Mouse (Mus musculus) heart, embryonic 16.5 days (tissue): ENCODE measurements around the gene Mgll. TPM values are rescaled to one million over a fixed set of nuclear protein-coding genes. Genes with fewer than 3 reads are reported as not detected.

Source experiments
- ATAC-seq: fragments of 200-750 bp; cut with Nextera tagmentation; replicated peaks from 2 replicates; pipeline ENCODE4 v1.8.0; 2017; ENCODE audit warnings: moderate number of reproducible peaks; ENCODE audit not compliant: insufficient read depth, low FRiP score; ENCODE audit errors: extremely low read depth
- H3K27ac ChIP-seq: fragments of 300-500 bp; sonication (generic); 2 replicates; pipeline ENCODE4 v1.5.1; 2014; ENCODE audit warnings: mild to moderate bottlenecking, low read length, control low read depth, moderate library complexity
- H3K27me3 ChIP-seq: fragments of 300-500 bp; sonication (generic); 2 replicates; pipeline ENCODE4 v1.6.1; 2014; ENCODE audit warnings: low read length, mixed read lengths; ENCODE audit not compliant: control insufficient read depth, insufficient read depth
- H3K36me3 ChIP-seq: fragments of 300-500 bp; sonication (generic); 2 replicates; pipeline ENCODE4 v1.6.1; 2014; ENCODE audit not compliant: control insufficient read depth, insufficient read depth
- H3K4me1 ChIP-seq: fragments of 300-500 bp; sonication (generic); 2 replicates; pipeline ENCODE4 v1.6.1; 2014; ENCODE audit warnings: low read length, mixed read lengths; ENCODE audit not compliant: control insufficient read depth, insufficient read depth
- H3K4me2 ChIP-seq: fragments of 300-500 bp; sonication (generic); 2 replicates; pipeline ENCODE4 v1.6.1; 2014; ENCODE audit warnings: low read depth, mild to moderate bottlenecking, control low read depth, low read length
- H3K4me3 ChIP-seq: fragments of 300-500 bp; sonication (generic); 2 replicates; pipeline ENCODE4 v1.5.1; 2014; ENCODE audit warnings: mild to moderate bottlenecking, control low read depth, low read length
- H3K9ac ChIP-seq: fragments of 300-500 bp; sonication (generic); 2 replicates; pipeline ENCODE4 v1.6.1; 2014; ENCODE audit warnings: low read length, control low read depth
- H3K9me3 ChIP-seq: fragments of 300-500 bp; sonication (generic); replicated peaks from 2 replicates; pipeline ENCODE4 v1.6.1; 2016; ENCODE audit warnings: low read length; ENCODE audit not compliant: control insufficient read depth
- WGBS: fragments of 180-500 bp; shearing (Covaris S2); extraction: QIAGEN DNeasy Blood & Tissue Kit; methylation state at CpG from one replicate; pipeline ENCODE4 v1.1.7; 2014; 5-methylcytosine and 5-hydroxymethylcytosine counted together
- polyA plus RNA-seq: library from polyadenylated mRNA; unstranded; fragments of >200 nt; fragmentation: Nextera tagmentation; extraction: Ambion mirVana; gene quantifications from 2 replicates; pipeline ENCODE4 v1.2.1, GENCODE M21; 2015

The Mgll gene
- polyA plus RNA-seq, 1 experiment from 2014 or later, result 54.0 TPM

DNA sequence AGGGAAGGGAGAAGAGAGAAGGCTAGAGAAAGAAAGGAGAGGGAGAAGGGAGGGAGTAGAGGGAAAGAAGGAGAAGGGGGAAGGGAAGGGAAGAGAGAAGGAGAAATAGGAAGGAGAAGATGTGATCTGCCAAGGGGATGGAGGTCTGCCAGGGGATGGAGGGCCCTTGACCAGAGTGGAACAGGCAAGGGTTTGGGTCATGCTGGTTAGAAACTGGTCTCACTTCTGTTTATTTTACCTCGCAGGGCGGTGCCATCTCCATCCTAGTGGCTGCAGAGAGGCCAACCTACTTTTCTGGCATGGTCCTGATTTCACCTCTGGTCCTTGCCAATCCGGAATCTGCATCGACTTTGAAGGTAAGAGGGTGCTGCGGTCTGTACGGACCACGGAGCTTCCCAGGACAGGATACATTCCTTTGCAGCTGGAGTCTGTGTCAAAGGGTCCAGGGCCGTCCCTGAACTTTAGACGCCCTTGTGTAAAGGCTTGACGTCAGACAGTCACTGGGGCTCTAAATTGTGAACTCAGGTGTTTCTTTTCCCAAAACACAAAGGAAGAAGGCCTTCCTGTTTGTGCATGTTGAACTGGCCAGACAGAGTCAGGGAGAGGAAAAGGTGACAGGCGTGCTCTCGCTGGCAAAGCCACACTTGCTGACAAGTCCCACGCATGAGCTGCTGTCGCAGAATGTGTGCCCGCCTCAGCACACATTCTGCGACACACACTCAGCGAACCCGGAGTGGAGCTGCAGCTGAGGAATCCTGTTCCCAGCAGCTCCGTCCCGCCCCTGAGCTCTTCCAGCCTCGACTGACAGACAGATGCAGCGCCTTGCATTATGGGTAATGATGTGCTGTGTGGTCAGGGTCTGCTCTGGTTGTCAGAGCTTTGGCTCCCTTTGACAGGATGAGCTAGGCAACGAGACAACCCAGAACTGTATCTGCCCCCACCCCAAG is 85.2 kb downstream of the Mgll start:
- no peak overlapping the region for H3K27ac ChIP-seq
- WGBS, result 43% methylated on average over 23 of the region's 23 CpGs
- 0 out of 2 replicates have a peak, but pooled peaks have one; percentile 15 for ATAC-seq

DNA sequence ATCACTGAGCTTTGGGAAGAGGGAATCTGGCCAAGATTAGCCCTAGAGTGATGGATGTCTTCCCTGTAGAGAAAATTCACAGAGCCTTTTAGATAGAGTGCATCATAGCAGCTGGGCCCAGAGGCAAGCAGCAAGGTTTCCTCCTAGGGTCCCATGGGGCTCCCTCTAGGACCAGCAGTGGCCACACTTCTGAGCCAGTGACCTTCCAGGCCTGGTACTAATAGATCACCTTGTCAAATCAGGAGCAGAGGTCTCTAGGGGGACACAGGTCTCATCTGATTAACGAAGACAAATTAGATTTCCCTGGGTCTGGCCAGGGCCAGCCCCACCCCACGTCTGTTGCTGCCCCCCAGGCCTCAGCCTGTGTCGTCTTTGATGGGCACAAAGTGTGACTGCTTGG is 86.1 kb downstream of the Mgll start:
- Histone ChIP-seq H3K36me3 (no peaks in the 10 kb centered on the region), H3K4me3 (no peak overlapping the region), H3K27ac (0 out of 2 replicates have a peak overlapping the region, but pooled peaks have one; percentile 11), H3K4me1 (peaks cover 17% of the 10 kb centered on the region), H3K9me3 (no peaks in the 10 kb centered on the region), H3K27me3 (no peaks in the 10 kb centered on the region), H3K9ac (no peak overlapping the region), H3K4me2 (no peak overlapping the region)
- WGBS, result 77% methylated on average over 3 of the region's 3 CpGs
- ATAC-seq, result no peak

More for the DNA sequence above, 85.2 kb downstream of the Mgll start:
- no peaks in the 10 kb centered on the region for H3K36me3 ChIP-seq
- H3K4me1 ChIP-seq, result peaks cover 17% of the 10 kb centered on the region
- no peaks in the 10 kb centered on the region for H3K27me3 ChIP-seq
- H3K4me3 ChIP-seq, result no peak overlapping the region
- H3K9me3 ChIP-seq, result no peaks in the 10 kb centered on the region
- no peak overlapping the region for H3K4me2 ChIP-seq
- H3K9ac ChIP-seq, result no peak overlapping the region

DNA sequence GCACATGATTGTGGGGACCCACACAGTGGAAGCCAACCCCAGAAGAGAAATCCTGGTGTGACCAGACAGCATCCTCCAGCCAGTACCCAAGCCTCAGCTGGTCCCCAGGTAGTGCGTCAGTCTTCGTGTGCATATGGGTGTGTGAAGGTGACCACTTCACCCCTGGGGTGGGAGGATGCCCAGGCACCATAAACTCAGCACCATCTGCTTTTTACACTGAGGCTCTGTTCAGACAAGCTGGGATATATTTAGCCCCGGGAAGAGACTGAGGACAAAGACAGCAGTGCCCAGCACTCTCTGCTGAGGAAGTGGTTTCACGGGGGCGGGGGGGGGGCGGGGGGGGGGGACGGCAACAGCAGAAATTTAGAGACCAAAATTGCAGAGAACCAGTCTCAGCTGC is 87.2 kb downstream of the Mgll start:
- H3K9me3 ChIP-seq, result no peaks in the 10 kb centered on the region
- H3K4me2 ChIP-seq, result no peak overlapping the region
- no peak overlapping the region for H3K4me3 ChIP-seq
- H3K4me1 ChIP-seq, result peaks cover 17% of the 10 kb centered on the region
- ATAC-seq, result peak; percentile 50; the same call in 1 of the 2 replicates
- no peaks in the 10 kb centered on the region for H3K36me3 ChIP-seq
- H3K9ac ChIP-seq, result no peak overlapping the region
- peak overlapping the region; percentile 61 for H3K27ac ChIP-seq
- 25% methylated on average over 4 of the region's 7 CpGs for WGBS
- no peaks in the 10 kb centered on the region for H3K27me3 ChIP-seq

DNA sequence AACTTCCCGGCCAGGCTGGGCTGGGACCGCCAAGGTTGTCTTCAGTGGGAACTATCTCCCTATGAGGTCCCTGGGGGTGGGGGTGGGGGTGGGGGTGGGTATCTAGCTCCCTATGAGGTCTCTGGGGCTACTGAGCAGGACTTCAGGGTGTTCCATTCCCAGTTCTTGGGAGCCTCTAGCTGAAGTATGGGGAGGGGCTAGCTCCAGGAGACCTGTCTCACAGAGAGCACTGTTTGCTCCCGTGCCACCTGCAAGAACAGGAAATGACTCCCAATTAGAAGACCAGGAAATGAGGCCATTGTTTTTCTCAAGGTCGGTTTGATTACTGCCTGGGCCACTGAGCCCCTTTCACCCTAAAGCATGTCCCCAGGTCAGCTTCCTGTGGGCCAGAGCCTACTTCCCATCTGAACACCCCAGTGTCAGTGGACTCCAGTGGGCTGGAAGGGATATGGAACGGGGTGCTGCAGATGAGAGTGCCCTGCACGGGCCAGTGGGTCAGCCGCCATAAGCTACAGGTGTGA is 87.7 kb downstream of the Mgll start:
- peaks cover 17% of the 10 kb centered on the region for H3K4me1 ChIP-seq
- H3K27ac ChIP-seq, result peak overlapping the region; percentile 47
- no peak overlapping the region for H3K9ac ChIP-seq
- WGBS, result 47% methylated on average over 7 of the region's 7 CpGs
- no peak overlapping the region for H3K4me2 ChIP-seq
- no peak for ATAC-seq
- H3K27me3 ChIP-seq, result no peaks in the 10 kb centered on the region
- no peaks in the 10 kb centered on the region for H3K9me3 ChIP-seq
- no peak overlapping the region for H3K4me3 ChIP-seq
- H3K36me3 ChIP-seq, result no peaks in the 10 kb centered on the region

DNA sequence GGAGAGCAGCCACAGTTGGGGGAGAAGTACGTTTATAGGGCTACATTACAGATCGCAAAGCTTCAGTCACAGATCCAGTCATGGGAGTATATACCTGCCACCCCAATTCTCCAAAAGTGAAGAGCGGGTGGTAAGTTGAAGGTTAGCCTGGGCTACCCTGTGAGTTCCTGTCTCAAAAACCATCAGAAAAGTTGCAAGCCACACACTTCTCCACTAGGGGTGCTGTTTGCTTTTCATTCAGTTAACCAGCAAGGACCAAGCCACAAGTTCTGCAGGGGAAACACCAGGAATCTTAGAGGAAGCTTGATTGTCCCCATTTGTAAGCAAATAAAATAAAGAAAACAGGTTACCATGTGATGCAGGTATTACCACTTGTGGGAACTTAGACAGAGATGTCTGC is 88.7 kb downstream of the Mgll start:
- Histone ChIP-seq H3K36me3 (no peaks in the 10 kb centered on the region), H3K4me1 (peaks cover 17% of the 10 kb centered on the region), H3K9ac (no peak overlapping the region), H3K4me3 (no peak overlapping the region), H3K27ac (no peak overlapping the region), H3K9me3 (no peaks in the 10 kb centered on the region), H3K27me3 (no peaks in the 10 kb centered on the region), H3K4me2 (no peak overlapping the region)
- ATAC-seq, result no peak
- 66% methylated on average over 3 of the region's 3 CpGs for WGBS

DNA sequence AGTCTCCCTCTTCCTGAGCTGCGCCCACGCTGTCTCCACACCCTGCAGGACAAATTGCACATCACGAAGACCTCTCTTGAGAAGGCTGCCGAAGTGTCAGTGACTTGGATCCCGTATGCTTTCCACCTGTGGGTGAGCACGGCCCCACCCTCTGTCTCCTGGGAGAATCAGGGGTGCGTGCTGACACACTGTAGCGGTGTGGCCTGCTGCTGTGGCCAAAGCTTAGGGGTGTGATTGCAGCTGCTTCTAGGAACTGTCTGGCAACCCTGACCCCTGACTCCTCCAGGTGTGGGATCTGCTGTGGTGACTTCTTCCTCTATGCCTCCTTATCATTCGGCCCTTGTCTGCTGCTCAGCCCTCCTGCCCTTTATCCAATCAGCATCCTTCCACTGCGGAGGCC is 89.6 kb downstream of the Mgll start:
- Histone ChIP-seq H3K27me3 (no peaks in the 10 kb centered on the region), H3K4me3 (no peak overlapping the region), H3K9me3 (no peaks in the 10 kb centered on the region), H3K36me3 (no peaks in the 10 kb centered on the region), H3K9ac (no peak overlapping the region), H3K27ac (no peak overlapping the region), H3K4me1 (peaks cover 17% of the 10 kb centered on the region), H3K4me2 (no peak overlapping the region)
- WGBS, result 73% methylated on average over 10 of the region's 10 CpGs
- ATAC-seq, result no peak

DNA sequence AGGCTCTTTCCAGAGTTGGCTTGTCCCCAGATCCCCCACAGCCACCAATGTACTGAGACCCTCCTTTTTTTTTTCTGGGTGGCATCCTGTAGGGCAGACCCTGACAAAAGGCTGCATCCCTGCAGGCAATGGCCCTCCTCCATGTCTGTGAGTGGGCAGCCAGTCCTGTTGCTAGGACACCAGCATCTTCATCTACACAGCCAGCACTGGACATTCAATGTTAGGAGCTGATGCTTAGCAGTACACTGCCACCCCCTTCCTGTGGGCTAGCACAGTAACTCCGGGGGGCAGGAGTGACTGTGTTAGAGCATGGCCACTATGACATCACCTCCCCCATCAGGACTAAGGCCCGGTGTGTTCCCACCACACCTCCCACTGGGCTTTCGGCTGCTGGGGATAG is 90.8 kb downstream of the Mgll start:
- 0 out of 2 replicates have a peak, but pooled peaks cover 2% of the 10 kb centered on the region for H3K9me3 ChIP-seq
- no peak overlapping the region for H3K4me3 ChIP-seq
- no peak overlapping the region for H3K9ac ChIP-seq
- no peak overlapping the region for H3K4me2 ChIP-seq
- ATAC-seq, result no peak
- peaks cover 16% of the 10 kb centered on the region for H3K4me1 ChIP-seq
- no peaks in the 10 kb centered on the region for H3K27me3 ChIP-seq
- no peaks in the 10 kb centered on the region for H3K36me3 ChIP-seq
- no peak overlapping the region for H3K27ac ChIP-seq
- 75% methylated on average over 3 of the region's 3 CpGs for WGBS

DNA sequence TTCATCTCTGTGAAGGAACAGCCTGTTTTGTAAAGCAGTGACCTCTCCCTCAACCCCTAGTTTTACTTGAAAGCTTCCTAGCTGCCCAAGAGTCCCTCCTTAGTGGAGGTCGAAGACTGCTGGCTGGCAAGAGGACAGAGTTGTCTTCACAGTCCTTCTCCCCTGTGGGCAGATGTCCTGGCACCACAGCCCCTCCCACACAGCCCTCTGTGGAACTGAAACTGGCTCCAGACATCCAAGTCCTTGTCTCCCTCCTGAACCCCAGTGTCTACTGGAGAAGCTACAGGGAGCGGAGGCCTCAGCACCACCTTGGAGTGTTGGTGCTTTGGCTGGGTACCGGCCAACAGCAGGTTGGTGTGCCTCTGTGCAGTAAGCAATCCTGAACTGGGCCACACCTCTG is 91.3 kb downstream of the Mgll start:
- Histone ChIP-seq H3K9me3 (0 out of 2 replicates have a peak, but pooled peaks cover 2% of the 10 kb centered on the region), H3K4me3 (no peak overlapping the region), H3K27me3 (no peaks in the 10 kb centered on the region), H3K36me3 (no peaks in the 10 kb centered on the region), H3K9ac (no peak overlapping the region), H3K4me1 (peaks cover 16% of the 10 kb centered on the region), H3K27ac (no peak overlapping the region), H3K4me2 (no peak overlapping the region)
- 78% methylated on average over 3 of the region's 3 CpGs for WGBS
- ATAC-seq, result no peak

DNA sequence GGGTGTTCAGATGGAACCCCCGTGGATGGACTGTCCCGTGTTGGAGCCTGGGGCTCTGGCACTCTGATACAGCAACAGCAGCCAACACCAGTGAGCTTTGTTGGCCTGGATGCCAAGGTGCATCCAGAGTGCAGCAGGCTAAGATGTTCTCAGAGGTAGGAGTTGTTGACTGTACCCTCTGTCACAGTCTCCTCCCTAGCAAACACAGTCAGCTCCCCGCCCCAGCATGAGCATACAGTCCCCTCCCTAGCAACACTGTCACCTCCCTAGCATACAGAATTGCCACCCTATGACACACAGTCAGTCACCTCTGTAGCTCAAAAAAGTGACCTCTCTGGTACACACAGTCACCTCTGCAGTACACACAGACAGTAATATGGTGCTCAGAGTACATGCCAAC is 92.7 kb downstream of the Mgll start:
- Histone ChIP-seq H3K9me3 (0 out of 2 replicates have a peak, but pooled peaks cover 2% of the 10 kb centered on the region), H3K4me1 (peaks cover 9% of the 10 kb centered on the region; the same call in 1 of the 2 replicates), H3K27ac (no peak overlapping the region), H3K27me3 (no peaks in the 10 kb centered on the region), H3K9ac (no peak overlapping the region), H3K4me3 (no peak overlapping the region), H3K36me3 (no peaks in the 10 kb centered on the region), H3K4me2 (no peak overlapping the region)
- no peak for ATAC-seq
- WGBS, result 81% methylated on average over 3 of the region's 3 CpGs
